Mouse (Mus musculus) gastrocnemius, postnatal 14 days (tissue): Measurements from ENCODE around the gene Sp3. TPM values are rescaled to one million over a fixed set of nuclear protein-coding genes. Genes with fewer than 3 reads are reported as not detected.
"Not testable (repeated sequence)": the region's sequence is repeated elsewhere in the genome, so short reads cannot be mapped to it uniquely, and the experiment has no call there.

Experiments used
- DNase-seq: peaks from one replicate; pipeline ENCODE4 v3.0.0; 2021; ENCODE audit warnings: mixed read lengths
- intact Hi-C: fragments of 180-260 bp; cut with DNase I; formaldehyde crosslinking; loops from one replicate; pipeline ENCODE4 v1.15.1; 2025; ENCODE audit warnings: low total_unique reads
- long read RNA-seq, 2 experiments: library from polyadenylated mRNA; stranded (forward); transcript quantifications; one replicate each; pipeline ENCODE4 v2.0.0; 2021
- total RNA-seq, 2 experiments: library from RNA; stranded (reverse); gene quantifications; 2 replicates each; pipeline ENCODE4 v1.2.3; 2021

Gene Sp3
- total RNA-seq: 10 to 100 TPM; 26.9 to 28.8 TPM
- long read RNA-seq, experiment 1, full-length matches to known transcripts: 10 of 19 reads
- long read RNA-seq, experiment 1, partial matches to known transcripts: 8 of 19 reads
- long read RNA-seq, experiment 1, other reads (novel, unspliced or antisense): 1 of 19 reads
- long read RNA-seq, experiment 2, full-length matches to known transcripts: 19 of 27 reads
- long read RNA-seq, experiment 2, partial matches to known transcripts: 6 of 27 reads
- long read RNA-seq, experiment 2, other reads (novel, unspliced or antisense): 2 of 27 reads

DNA sequence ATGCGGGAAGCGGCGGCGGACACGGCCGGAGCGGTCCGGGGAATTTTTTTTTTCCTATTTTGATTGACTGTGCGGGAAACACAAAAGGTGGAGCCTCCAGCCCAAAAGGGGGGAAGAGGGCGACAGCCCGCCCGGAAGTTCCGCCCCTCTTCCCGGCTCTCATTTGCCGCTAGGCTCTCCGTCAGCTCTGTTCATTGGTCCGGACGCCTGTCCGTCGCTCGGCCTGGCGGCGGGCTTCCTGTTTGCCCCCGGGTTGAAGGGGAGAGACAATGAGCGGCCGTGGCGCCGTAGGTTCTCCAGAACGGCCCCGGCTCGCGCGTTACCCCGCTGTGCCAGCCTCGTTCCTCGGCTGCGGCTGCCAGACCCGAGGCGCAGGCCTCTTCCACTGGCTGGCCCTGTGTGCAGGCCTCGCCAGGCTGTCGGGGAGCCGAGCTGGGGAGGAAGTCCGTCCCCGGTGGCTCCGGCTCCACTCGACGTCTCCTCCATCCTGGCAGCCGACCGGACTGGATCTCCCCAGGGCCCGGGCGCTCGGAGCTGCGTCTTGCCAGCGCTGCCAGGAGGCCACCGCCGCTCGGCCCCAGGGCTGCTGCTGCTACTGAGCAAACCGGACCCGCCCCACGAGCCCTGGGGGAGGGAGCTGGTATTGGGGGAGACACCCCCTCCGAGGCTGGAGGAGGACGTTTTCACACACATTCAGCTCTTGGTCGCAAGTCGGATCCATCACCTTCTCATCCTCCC lies at the start of gene Sp3:
Gene Sp3, minus strand, starts transcription at position 110 of the 738 bp plus-strand sequence.
- intact Hi-C loops: loop anchor here (5.0 kb wide), 1 partner anchor 77 kb away; no protein-coding TSS in a partner anchor
- DNase-seq: peak; percentile 98

GRCm38 (mm10) chr2:73029846-73030245 lies 49.6 kb upstream of the Sp3 start:
- DNase-seq: no peak
- intact Hi-C loops: no loop called here

- no peak for DNase-seq
These were observed 47.8 kb upstream of the Sp3 start for GRCm38 (mm10) chr2:73028019-73028418.

DNA sequence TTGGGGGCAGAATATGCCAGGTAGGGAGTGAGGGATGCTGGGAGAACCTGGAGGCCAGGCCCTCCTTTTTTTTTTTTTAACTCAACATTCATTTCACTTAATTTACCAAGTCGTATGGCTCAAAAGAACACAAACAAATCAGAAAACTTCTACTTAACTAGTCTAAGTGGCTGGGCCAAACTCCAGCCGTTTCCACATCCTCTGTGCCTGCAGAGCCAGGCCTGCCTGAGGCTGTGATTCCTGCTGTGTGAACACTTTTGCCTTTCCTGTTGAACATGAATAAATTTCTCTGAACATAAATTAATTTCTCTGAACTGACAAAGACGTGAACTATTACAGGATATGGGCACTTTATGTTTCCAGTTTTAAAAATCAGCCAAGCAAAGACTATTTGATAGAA lies 46.9 kb upstream of the Sp3 start:
- no peak for DNase-seq
- intact Hi-C loops: no loop called here

More at GRCm38 (mm10) chr2:73028019-73028418, 47.8 kb upstream of the Sp3 start:
- intact Hi-C loops: no loop called here

DNA sequence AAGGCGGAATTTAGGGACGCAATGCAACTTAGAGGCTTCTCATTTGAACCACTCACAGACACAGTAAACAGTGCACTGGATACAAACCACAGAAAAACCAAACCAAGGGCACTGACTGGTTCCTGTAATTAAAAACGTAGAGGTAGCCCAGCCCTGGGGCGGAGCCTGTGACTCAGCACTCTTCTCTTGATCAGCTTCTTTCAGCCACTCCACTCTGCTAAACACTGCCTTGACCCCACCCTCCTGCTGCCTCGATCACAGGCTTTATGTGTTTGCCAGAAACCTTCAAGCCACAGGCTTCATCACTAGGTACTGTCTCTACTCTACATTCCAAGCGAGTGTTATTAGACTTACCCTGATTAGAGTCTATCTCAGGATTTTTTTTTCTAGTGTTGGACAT lies 43.6 kb upstream of the Sp3 start:
- intact Hi-C loops: no loop called here
- no peak for DNase-seq

- intact Hi-C loops: no loop called here
These were observed 40.8 kb upstream of the Sp3 start for GRCm38 (mm10) chr2:73021046-73021445.

DNA sequence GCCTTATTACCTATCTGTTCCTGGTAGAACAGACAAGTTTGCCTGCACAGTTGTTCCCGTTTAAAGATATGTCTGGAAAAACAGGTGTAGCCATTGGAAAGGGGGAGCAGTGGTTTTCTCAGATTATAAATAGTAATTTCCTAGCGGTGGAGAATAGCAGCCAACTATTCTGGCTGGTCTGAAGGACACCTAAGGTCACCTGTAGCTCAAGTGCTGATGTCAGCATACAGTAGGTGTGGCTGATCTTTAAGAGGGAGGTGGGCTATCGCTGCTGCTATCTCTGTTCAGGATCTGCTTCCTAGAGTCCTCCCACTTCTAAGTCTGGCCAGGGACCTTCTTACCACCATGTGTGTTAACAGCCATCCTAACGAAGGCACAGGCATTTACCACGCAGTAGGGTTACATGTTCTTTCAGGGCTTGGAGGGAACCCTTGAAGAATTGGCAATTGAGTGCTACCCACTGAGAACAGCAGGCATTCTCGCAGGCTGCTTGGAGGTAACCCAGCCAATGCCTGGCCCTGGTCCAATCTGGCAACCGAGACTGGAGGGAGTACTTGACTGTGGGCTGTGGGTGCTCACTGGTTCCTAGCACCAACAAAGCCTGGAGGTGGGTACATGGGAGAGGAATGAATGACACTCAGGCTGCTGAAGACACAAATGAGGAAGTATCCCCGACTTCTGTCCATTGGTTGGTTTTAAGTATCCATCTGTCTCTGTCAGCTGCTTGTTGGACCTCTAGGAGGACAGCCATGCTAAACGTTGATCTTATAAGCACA lies 39.3 kb upstream of the Sp3 start:
- DNase-seq: peak; percentile 62
- intact Hi-C loops: no loop called here

More at GRCm38 (mm10) chr2:73021046-73021445, 40.8 kb upstream of the Sp3 start:
- DNase-seq: no peak

DNA sequence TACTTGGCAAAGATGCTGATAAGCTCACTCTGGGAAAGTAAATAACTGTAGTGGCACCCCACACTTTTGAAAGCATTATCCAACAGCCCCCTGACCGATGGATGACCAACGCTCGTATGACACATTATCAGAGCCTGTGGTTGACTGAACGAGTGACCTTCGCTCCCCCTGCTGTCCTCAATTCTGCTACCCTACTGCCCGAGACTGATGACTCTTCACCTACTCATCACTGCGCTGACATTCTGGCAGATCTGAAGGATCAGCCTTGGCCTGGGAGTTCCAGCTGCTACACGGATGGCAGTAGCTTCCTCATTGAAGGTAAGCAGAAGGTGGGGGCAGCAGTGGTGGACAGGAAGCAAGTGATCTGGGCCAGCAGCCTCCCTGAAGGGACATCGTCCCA lies 33.8 kb upstream of the Sp3 start:
- intact Hi-C loops, DNase-seq: not testable (repeated sequence)

DNA sequence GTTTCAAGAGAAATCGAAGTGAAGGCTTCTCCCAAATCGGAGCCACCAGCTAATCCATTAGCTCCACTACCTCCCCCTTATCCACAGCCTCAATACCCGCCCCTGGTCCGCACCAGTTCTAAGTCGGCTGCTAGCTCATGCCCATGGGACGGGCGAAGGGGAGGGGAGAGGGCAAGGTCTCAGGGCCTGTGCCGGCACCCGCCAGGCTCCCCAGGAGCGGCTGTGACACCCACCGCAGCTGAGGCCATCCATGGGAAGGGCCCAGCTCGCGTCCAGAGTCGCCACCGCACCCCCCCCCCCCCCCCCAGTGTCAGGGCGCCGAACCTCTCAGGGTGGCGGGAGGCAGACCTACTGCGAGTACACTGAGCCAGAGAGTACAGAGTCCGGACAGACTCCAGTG lies 32.4 kb upstream of the Sp3 start:
- intact Hi-C loops: no loop called here
- DNase-seq: peak; percentile 30

- intact Hi-C loops: no loop called here
- no peak for DNase-seq
These were observed 27.2 kb upstream of the Sp3 start for GRCm38 (mm10) chr2:73007472-73007871.

DNA sequence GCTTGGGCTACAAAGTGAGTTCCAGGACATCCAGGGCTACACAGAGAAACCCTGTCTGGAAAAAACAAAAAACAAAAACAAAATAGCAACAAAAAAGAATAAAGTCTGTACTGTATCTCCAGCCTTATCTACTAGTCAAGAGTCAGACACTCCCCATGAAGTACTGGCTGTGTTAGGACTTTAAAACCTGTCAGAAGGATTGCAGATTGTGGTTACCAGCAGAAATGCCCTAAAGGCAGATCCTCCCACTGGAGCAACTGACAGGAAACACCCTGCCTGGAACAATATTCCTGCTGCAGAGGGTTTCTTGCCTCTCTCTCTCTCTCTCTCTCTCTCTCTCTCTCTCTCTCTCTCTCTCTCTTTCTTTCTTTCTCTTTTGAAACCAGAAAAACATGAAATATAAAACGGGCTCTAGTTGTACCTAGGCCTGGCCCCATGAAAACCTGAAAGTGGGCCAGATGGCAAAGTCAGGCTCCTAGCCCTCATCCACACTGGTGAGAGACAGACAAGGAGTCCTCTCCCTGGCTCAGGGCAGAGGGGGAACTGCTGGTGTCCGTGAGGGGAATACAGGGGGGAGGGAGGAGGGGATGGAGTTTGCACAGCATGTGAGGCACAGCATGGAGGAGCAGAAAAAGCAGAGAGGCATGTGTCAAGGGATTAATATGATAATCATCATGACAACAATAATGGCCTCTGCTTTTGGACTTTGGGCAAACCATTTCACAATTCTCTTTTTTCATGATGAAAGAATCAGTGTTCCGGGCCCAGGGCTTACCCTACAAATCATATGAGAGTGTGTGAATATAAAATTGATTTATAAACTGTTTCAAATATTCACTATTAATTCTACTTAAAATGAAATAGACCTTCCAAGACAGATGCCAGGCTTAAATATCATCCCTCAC lies 25.6 kb upstream of the Sp3 start:
- intact Hi-C loops: no loop called here
- DNase-seq: no peak

- DNase-seq: peak; percentile 90
- intact Hi-C loops: no loop called here
These were observed 23.8 kb upstream of the Sp3 start for GRCm38 (mm10) chr2:73003751-73004717.

GRCm38 (mm10) chr2:73003049-73003448 lies 22.8 kb upstream of the Sp3 start:
- intact Hi-C loops: no loop called here
- DNase-seq: peak; percentile 63

DNA sequence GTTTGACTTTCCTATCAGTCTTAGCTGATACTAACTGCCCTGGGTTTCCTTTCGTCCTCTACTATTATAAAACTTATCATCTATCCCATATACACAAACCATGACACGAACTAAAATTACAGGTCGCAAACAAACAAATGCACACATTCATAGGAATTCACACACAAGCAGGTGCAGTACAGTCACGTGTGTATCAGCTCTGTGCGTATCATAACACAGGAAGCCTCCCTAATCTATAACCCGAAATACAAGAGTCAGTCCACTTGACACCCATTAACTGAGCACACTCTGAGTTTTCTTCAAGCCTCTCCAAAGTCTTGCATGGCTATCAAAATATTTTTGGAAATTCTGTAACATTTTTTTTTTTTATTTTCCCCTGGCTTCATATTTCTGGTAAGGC lies 22.2 kb upstream of the Sp3 start:
- DNase-seq: no peak
- intact Hi-C loops: no loop called here

GRCm38 (mm10) chr2:73001994-73002393 lies 21.7 kb upstream of the Sp3 start:
- DNase-seq: no peak
- intact Hi-C loops: no loop called here

DNA sequence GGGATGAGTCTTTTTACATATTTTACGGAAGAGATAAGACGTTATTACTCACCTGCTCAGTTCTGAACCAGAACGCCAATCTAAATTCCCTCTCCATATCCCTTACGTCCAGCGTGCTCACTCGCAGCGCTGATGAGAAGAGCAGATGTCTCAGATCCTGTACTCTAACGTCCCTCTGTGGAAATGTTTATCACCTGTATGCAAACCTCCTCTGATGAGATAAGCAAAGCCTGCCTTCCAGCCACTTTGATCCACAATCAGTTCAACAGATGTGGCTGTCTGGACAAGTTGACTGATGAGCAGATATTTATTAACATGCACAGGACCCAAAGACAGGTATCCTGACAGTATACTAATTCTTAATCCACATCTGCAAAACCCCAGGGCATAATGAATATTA lies 19.9 kb upstream of the Sp3 start:
- intact Hi-C loops: no loop called here
- DNase-seq: no peak

DNA sequence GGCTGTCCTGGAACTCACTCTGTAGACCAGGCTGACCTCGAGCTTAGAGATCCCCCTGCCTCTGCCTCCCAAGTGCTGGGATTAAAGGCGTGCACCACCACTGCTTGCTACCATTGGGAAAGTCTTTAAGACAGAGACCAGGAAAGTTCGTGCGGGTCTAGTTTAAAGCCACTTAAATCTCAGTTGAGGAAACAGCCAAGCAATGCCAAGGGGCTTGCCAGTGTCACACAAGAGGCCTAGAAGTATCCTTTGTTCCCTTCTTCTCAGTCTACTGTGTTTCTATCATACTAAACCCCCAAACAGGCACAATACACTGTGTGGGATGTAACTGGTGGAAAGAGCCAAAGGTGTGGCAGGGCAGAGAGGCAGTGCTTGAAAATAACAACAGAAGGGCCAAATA lies 17.3 kb upstream of the Sp3 start:
- DNase-seq: no peak
- intact Hi-C loops: no loop called here

- intact Hi-C loops: no loop called here
- DNase-seq: peak; percentile 57
These were observed 16.6 kb upstream of the Sp3 start for GRCm38 (mm10) chr2:72996808-72997378.
